Mouse (Mus musculus) spleen, postnatal 0 days (tissue): ENCODE data around the gene Casp2. TPM values are rescaled to one million over a fixed set of nuclear protein-coding genes. Genes with fewer than 3 reads are reported as not detected.

ENCODE experiments used
- polyA plus RNA-seq: library from polyadenylated mRNA; unstranded; fragments of >200 nt; fragmentation: Nextera tagmentation; extraction: Ambion mirVana; gene quantifications from 2 replicates; pipeline ENCODE4 v1.2.1, GENCODE M21; 2015

The Casp2 gene
- 31.6 and 34.9 TPM in 2 replicates for polyA plus RNA-seq

DNA sequence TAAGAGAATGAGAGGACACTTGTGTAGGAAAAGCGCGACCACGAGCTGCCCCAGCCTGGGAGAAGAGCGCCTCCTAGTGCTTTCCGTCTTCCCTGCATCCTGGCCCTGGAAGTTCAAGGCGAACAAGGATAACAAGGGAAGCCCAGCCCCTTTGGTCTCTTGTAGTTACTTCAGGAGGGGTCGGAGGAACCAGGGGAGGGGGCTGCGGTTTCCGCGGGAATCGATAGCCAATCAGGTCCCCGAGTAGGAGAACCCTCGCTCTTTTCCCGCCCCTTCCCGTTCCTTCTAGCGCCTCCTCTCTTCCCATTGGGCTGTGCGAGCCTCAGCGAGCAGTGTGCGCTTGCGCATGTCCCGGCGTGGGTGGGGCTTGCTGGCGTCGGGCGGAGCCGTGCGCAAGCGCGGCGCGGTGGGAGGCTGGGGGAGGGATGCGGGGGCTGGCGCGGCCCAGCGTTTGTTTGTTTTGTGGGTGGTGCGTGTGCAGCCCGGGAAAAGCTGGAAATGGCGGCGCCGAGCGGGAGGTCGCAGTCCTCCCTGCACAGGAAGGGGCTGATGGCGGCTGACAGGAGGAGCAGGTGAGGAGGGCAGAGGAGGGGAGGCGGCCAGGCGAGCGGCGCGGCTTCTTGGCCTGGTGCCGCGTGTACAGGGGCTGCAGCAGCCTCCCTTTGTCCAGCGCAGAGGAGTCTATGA is at the start of gene Casp2:
Gene Casp2, plus strand, starts transcription at position 360 of the 687 bp plus-strand sequence.

DNA sequence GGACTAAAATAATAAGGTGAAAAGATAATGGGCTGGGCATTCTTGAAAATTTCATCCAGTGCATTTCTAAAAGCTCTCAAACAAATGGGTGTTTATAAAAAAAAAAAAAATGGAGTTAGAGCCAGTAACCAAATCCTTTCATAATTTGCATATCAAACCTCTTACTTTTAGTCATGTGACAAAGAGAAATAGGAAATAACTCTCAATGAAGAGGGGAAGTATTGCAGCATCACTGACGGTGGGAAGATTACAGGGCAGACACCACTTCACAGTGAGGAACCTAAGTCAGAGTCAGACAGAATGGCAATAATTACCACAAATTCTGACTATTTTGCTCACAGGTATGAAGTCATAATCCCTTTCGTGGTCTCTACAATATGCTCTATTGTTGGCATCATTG is 49.8 kb upstream of the Casp2 start, which contains the start of gene Tas2r144:
Gene Tas2r144, plus strand, starts transcription at position 301 of the 400 bp plus-strand sequence.

GRCm38 (mm10) chr6:42245711-42246353 is 19.0 kb upstream of the Casp2 start, which contains the start of gene Gstk1:
Gene Gstk1, plus strand, starts transcription at chr6:42245935.

GRCm38 (mm10) chr6:42261524-42262170 is 3.1 kb upstream of the Casp2 start, which contains the start of gene Tmem139:
Gene Tmem139, plus strand, starts transcription at chr6:42261970.

DNA sequence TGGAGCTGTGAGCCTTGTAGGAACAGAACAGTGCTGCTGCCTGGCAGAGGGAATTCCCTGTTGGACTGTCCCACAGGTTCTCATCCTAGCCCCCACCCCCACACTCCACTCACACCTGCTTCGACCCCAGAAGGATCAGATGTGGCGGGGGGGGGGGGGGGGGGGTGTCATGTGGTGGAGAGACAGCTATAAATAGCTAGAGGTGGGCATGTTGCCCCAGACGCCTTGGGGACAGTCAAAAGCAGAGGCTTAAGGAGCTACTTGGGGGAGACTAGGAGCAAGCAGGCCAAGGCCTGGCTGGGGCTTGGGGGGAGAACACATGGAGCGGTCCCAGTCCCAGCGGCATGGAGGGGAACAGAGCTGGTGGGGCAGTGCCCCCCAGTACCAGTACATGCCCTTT is 21.7 kb downstream of the Casp2 start, which contains the start of gene Clcn1:
Gene Clcn1, plus strand, starts transcription at position 238 of the 400 bp plus-strand sequence.

GRCm38 (mm10) chr6:42324482-42325267 is 59.9 kb downstream of the Casp2 start, which contains the start of gene Fam131b:
Gene Fam131b, minus strand, starts transcription at chr6:42324643.

Other genes with a start within 250 kb of the Casp2 start
- not detected in 2 replicates for gene Sva, start 226.6 kb upstream of the Casp2 start, polyA plus RNA-seq
- gene Tas2r139, start 124.0 kb upstream of the Casp2 start, polyA plus RNA-seq = not detected in 2 replicates
- not detected in 2 replicates for gene Tas2r144, start 49.7 kb upstream of the Casp2 start, polyA plus RNA-seq
- gene Gstk1, start 19.1 kb upstream of the Casp2 start, polyA plus RNA-seq = 3.7 and 5.2 TPM in 2 replicates
- 0.22 TPM in 1 of 2 replicates, not detected in the other for gene Tmem139, start 3.0 kb upstream of the Casp2 start, polyA plus RNA-seq
- gene Clcn1, start 21.7 kb downstream of the Casp2 start, polyA plus RNA-seq = 0.07 and 0.10 TPM in 2 replicates
- 0.04 and 0.06 TPM in 2 replicates for gene Fam131b, start 59.7 kb downstream of the Casp2 start, polyA plus RNA-seq
- gene Zyx, start 84.6 kb downstream of the Casp2 start, polyA plus RNA-seq = 67.2 and 85.7 TPM in 2 replicates
- 0.95 and 1.3 TPM in 2 replicates for gene Epha1, start 108.3 kb downstream of the Casp2 start, polyA plus RNA-seq
- gene Tas2r143, start 135.3 kb downstream of the Casp2 start, polyA plus RNA-seq = not detected in 2 replicates
- 0.14 TPM in 1 of 2 replicates, not detected in the other for gene Tas2r135, start 140.4 kb downstream of the Casp2 start, polyA plus RNA-seq
- gene Tas2r126, start 169.6 kb downstream of the Casp2 start, polyA plus RNA-seq = not detected in 2 replicates
- gene Olfr458, start 200.2 kb downstream of the Casp2 start, polyA plus RNA-seq = 0.07 and 0.08 TPM in 2 replicates
- 0.05 TPM in 1 of 2 replicates, not detected in the other for gene Olfr457, start 211.3 kb downstream of the Casp2 start, polyA plus RNA-seq
- 0.12 and 0.16 TPM in 2 replicates for gene Olfr456, start 222.2 kb downstream of the Casp2 start, polyA plus RNA-seq